Mouse (Mus musculus) ES-E14 (cell line): ENCODE data around the gene Cr2. TPM values are rescaled to one million over a fixed set of nuclear protein-coding genes. Genes with fewer than 3 reads are reported as not detected.
A peak's percentile ranks its signal among the peaks of the same experiment; 100 is the strongest.
"Not testable (repeated sequence)": the region's sequence is repeated elsewhere in the genome, so short reads cannot be mapped to it uniquely, and the experiment has no call there.

ENCODE experiments used
- DNase-seq: peaks from one replicate; pipeline ENCODE4 v3.0.0-alpha.2; 2013; ENCODE audit warnings: low read depth, low spot score
- H3K27ac ChIP-seq: 2 replicates; pipeline ENCODE4 v1.5.1; 2012; ENCODE audit warnings: low read depth, mild to moderate bottlenecking, low read length, moderate library complexity, mixed read lengths; ENCODE audit not compliant: poor library complexity, insufficient read depth, severe bottlenecking
- H3K36me3 ChIP-seq: 2 replicates; pipeline ENCODE4 v1.6.1; 2012; ENCODE audit warnings: mild to moderate bottlenecking, low read length, moderate library complexity, mixed read lengths; ENCODE audit not compliant: control insufficient read depth, poor library complexity, insufficient read depth, severe bottlenecking
- H3K4me1 ChIP-seq, 2 experiments: fragments of 150-350 bp in 1 of 2; sonication (generic) in 1 of 2; 2 replicates each; pipeline ENCODE4 v1.6.1; 2012; ENCODE audit warnings: low read length in 2 of 2, mild to moderate bottlenecking in 1 of 2, mixed read lengths in 1 of 2; ENCODE audit not compliant: control insufficient read depth in 2 of 2, insufficient read depth in 2 of 2, poor library complexity in 1 of 2
- H3K4me3 ChIP-seq, 2 experiments: fragments of 150-350 bp in 1 of 2; sonication (generic) in 1 of 2; 2 replicates each; pipeline ENCODE4 v1.5.1; 2012; ENCODE audit warnings: low read length in 2 of 2, low read depth in 1 of 2, mild to moderate bottlenecking in 1 of 2, mixed read lengths in 1 of 2; ENCODE audit not compliant: insufficient read depth in 1 of 2, poor library complexity in 1 of 2, severe bottlenecking in 1 of 2
- H3K9ac ChIP-seq: 2 replicates; pipeline ENCODE4 v1.6.1; 2012; ENCODE audit warnings: low read depth, mild to moderate bottlenecking, low read length, mixed read lengths; ENCODE audit not compliant: poor library complexity, insufficient read depth, severe bottlenecking
- H3K9me3 ChIP-seq: fragments of 150-350 bp; sonication (generic); 2 replicates; pipeline ENCODE4 v1.6.1; 2012; ENCODE audit warnings: low read depth, mild to moderate bottlenecking, low read length; ENCODE audit not compliant: control insufficient read depth, insufficient read depth
- CHD2 ChIP-seq: IDR thresholded peaks from 2 replicates; pipeline ENCODE4 v1.6.1; 2014; ENCODE audit warnings: mild to moderate bottlenecking, low read depth, low read length, inconsistent platforms
- HCFC1 ChIP-seq: IDR thresholded peaks from 2 replicates; pipeline ENCODE4 v1.6.1; 2012; ENCODE audit warnings: low read length, inconsistent platforms, borderline replicate concordance; ENCODE audit not compliant: insufficient read depth
- MAFK ChIP-seq: IDR thresholded peaks from 2 replicates; pipeline ENCODE4 v1.6.1; 2014; ENCODE audit warnings: mild to moderate bottlenecking, low read depth, low read length, inconsistent platforms; ENCODE audit not compliant: insufficient read depth
- ZC3H11A ChIP-seq: IDR thresholded peaks from 2 replicates; pipeline ENCODE4 v1.6.1; 2012; ENCODE audit warnings: low read depth, mild to moderate bottlenecking, inconsistent platforms, low read length, borderline replicate concordance
- ZNF384 ChIP-seq: IDR thresholded peaks from 2 replicates; pipeline ENCODE4 v1.6.1; 2012; ENCODE audit warnings: low read depth, low read length, inconsistent platforms
- in situ Hi-C, 2 experiments: fragments of 600-800 bp; cut with MboI; formaldehyde crosslinking; loops; one replicate each; pipeline ENCODE4 v1.15.1; 2025; ENCODE audit warnings: low sequenced_read_pairs in 2 of 2, inconsistent platforms in 1 of 2; ENCODE audit not compliant: unreplicated experiment in 2 of 2
- total RNA-seq: library from RNA; depleted of rRNA; stranded (reverse); fragments of 300-350 nt; gene quantifications from 2 replicates; pipeline ENCODE4 v1.2.3, GENCODE M21; 2012; rRNA removed

Gene Cr2
- 0.31 and 0.37 TPM in 2 replicates for total RNA-seq

DNA sequence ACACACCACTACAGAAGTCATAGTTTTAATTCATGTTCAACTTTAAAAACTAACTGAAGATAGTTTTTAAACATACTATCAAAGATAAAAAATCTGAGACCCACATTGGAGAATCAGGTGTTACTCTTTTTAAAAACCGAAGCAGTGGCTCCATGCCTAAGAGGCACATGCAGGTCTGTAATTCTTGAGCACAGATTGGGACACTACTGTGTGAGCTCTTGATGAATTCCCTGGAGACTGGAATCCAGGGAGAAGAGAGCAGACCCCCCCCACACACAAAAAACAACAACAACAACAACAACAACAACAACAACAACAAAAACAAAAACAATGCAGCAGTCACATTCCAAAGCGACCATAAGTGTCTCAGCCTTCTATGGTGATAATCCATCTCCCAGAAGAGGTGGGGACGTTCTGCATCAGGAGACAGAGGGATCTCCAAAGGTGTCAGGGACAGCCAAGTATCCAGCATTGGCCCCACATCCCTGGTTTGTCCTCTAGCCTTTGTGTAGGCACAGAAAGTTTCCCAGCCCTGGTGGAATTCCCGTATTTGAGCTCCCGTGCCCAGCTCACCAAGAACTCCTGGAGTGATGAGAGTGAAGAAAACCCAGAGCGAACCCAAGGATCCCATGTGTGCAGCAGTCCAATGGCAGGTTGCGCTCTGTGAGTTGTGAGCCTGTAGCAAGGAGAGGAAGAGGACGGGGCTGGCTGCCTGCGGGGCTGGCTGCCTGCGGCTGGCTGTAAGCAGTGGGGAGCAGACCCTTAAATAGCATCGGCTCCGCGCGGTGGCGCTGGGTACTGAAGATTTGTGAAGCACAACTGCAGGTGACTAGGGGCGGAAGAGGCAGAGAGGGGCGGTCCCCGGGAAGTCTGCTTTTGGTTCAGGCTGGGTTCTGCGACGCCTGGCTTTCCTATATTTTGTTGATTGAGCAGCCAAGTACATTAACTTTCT, at the start of gene Cr2:
TSS of gene Cr2 (minus strand) at position 737 of the 952 bp plus-strand sequence.
- Histone ChIP-seq H3K36me3 (no peaks in the 10 kb centered on the region), H3K4me1 (no peaks in the 10 kb centered on the region), H3K9ac (no peak within 1 kb of the TSS), H3K4me3 (peak within 1 kb of the TSS in 1 of 2 experiments; percentile 37; a peak in 2 of 4 replicates), H3K27ac (no peak within 1 kb of the TSS), H3K9me3 (no peaks in the 10 kb centered on the region)
- in situ Hi-C loops, result no loop called here
- TF ChIP-seq ZNF384, result no peak
- TF ChIP-seq MAFK, result no peak
- TF ChIP-seq HCFC1, result no peak
- TF ChIP-seq CHD2, result no peak
- TF ChIP-seq ZC3H11A, result no peak
- peak; percentile 63 for DNase-seq

- no peak overlapping the region for H3K9ac ChIP-seq
- in situ Hi-C loops, result no loop called here
- no peak for DNase-seq
- H3K4me3 ChIP-seq, result no peak overlapping the region
- no peak overlapping the region for H3K27ac ChIP-seq
- no peaks in the 10 kb centered on the region for H3K9me3 ChIP-seq
- TF ChIP-seq MAFK, result no peak
- no peak for TF ChIP-seq ZNF384
- TF ChIP-seq CHD2, result no peak
- no peak for TF ChIP-seq HCFC1
- no peak for TF ChIP-seq ZC3H11A
- no peaks in the 10 kb centered on the region for H3K4me1 ChIP-seq
- no peaks in the 10 kb centered on the region for H3K36me3 ChIP-seq
Measured at GRCm38 (mm10) chr1:195221781-195222180, 45.3 kb upstream of the Cr2 start.

DNA sequence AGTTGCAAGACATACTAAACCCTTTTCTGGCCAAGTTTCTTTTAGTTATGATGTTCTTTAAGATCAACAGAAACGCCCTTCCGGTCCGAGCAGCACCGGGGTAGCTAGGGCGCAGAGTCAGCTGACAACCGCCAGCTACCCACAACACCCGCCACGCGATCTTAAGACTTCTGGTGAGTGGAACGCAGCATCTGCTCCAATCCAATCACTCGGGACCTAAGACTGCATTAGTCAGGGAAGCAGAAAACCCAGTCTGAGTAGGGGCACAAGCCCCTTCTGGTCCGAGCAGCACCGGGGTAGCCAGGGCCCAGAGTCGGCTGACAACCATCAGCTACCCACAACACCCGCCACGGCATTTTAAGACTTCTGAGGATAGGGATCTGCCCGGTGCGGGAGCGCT, 36.3 kb upstream of the Cr2 start:
- H3K27ac ChIP-seq, H3K4me1 ChIP-seq, H3K36me3 ChIP-seq, in situ Hi-C loops, H3K9me3 ChIP-seq: not testable (repeated sequence)
- H3K9ac ChIP-seq, result peak overlapping the region; percentile 67
- peak; percentile 4 for DNase-seq
- peak overlapping the region; percentile 44 to 58 for H3K4me3 ChIP-seq

GRCm38 (mm10) chr1:195184746-195185145, 8.2 kb upstream of the Cr2 start:
- no peaks in the 10 kb centered on the region for H3K36me3 ChIP-seq
- TF ChIP-seq CHD2 (no peak), MAFK (no peak), ZNF384 (no peak), ZC3H11A (no peak), HCFC1 (no peak)
- no peak overlapping the region for H3K9ac ChIP-seq
- in situ Hi-C loops, result no loop called here
- no peaks in the 10 kb centered on the region for H3K4me1 ChIP-seq
- H3K9me3 ChIP-seq, result no peaks in the 10 kb centered on the region
- no peak for DNase-seq
- H3K4me3 ChIP-seq, result no peak overlapping the region
- no peak overlapping the region for H3K27ac ChIP-seq
